Mouse (Mus musculus) 3T3-L1 (cell line): ENCODE measurements around the gene Gdf3.

Source experiments
- DNase-seq: peaks from one replicate; pipeline ENCODE4 v3.0.0-alpha.2; 2015; ENCODE audit warnings: low read depth, low spot score

Gene Gdf3

GRCm38 (mm10) chr6:122565070-122565784 is 44.7 kb downstream of the Gdf3 start:
- peak; percentile 48 for DNase-seq

DNA sequence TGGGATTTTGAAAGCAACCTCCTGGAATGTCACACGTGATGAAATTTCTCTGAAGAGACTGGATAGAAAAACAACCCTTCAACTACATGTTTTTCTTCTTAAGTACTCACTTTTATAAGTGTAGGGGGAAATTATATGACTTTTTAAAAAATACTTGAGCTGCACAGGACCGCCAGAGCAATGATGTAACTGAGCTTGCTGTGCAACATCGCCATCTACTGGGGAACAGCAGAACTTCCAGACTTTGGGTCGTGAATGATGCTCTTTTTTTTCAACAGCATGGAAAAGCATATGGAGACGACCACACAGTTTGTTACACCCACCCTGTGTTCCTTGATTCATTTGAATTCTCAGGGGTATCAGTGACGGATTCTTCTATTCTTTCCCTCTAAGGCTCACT is 47.4 kb downstream of the Gdf3 start:
- DNase-seq: peak; percentile 86

DNA sequence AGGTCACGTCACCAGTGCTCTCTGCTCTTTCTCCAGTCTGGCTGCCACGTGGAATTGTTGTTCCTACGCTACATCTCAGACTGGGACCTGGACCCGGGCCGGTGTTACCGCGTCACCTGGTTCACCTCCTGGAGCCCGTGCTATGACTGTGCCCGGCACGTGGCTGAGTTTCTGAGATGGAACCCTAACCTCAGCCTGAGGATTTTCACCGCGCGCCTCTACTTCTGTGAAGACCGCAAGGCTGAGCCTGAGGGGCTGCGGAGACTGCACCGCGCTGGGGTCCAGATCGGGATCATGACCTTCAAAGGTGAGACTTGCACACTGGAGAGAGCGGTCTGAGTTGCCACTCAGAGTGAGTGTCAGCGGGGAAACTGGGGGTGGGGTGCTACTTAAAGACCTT is 48.9 kb downstream of the Gdf3 start:
- DNase-seq: no peak

- peak; percentile 92 for DNase-seq
These were observed 49.5 kb downstream of the Gdf3 start for GRCm38 (mm10) chr6:122560427-122560826.

DNA sequence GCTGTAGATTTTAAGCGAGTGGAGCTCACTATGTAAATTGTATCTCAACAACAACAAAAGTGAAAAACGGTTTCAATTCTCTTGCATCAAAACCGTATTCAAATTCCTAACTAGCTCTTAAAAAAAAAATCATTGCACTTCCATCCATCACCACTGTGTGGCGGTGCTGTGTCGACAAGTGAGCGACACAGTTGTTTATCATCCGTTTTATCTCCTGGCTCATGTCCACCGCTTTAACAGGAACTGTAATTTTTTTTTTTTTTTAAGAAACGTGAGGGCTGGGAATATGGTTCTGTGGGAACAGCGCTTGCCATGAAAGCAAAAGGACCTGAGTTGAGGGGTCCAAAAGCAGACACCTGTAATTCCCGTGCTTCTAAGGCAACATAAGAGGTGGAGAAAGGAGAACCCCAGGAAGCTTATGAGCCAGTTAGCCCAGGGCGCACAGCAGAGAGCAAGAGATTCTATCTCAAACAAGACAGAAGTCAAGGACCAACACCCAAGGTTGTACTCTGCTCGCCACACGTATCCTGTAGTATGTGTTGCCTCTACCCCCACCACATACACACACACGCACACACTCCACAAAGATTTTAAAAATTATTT is 52.8 kb downstream of the Gdf3 start:
- DNase-seq: peak; percentile 82
